Mouse (Mus musculus) C2C12 (cell line): Measurements from ENCODE around the gene Cdk5r1.

ENCODE experiments used
- CEBPB ChIP-seq: IDR thresholded peaks from one replicate; pipeline ENCODE4 v1.6.1; 2011; ENCODE audit warnings: low read depth, mild to moderate bottlenecking, control low read depth, moderate library complexity
- CTCF ChIP-seq: IDR thresholded peaks from one replicate; pipeline ENCODE4 v1.5.1; 2011; ENCODE audit not compliant: control insufficient read depth, insufficient read depth, insufficient read length
- FOSL1 ChIP-seq: IDR thresholded peaks from one replicate; pipeline ENCODE4 v1.8.0; 2011; ENCODE audit warnings: mild to moderate bottlenecking, low read length; ENCODE audit not compliant: poor library complexity, insufficient read depth, severe bottlenecking
- MAX ChIP-seq: IDR thresholded peaks from one replicate; pipeline ENCODE4 v1.6.1; 2011; ENCODE audit warnings: mild to moderate bottlenecking, control low read depth
- MYOD1 ChIP-seq: IDR thresholded peaks from one replicate; pipeline ENCODE4 v1.6.1; 2011; ENCODE audit warnings: low read depth; ENCODE audit not compliant: control insufficient read depth, insufficient read length
- USF1 ChIP-seq: IDR thresholded peaks from one replicate; pipeline ENCODE4 v1.6.1; 2011; ENCODE audit warnings: low read depth, mild to moderate bottlenecking, control low read depth, moderate library complexity

DNA sequence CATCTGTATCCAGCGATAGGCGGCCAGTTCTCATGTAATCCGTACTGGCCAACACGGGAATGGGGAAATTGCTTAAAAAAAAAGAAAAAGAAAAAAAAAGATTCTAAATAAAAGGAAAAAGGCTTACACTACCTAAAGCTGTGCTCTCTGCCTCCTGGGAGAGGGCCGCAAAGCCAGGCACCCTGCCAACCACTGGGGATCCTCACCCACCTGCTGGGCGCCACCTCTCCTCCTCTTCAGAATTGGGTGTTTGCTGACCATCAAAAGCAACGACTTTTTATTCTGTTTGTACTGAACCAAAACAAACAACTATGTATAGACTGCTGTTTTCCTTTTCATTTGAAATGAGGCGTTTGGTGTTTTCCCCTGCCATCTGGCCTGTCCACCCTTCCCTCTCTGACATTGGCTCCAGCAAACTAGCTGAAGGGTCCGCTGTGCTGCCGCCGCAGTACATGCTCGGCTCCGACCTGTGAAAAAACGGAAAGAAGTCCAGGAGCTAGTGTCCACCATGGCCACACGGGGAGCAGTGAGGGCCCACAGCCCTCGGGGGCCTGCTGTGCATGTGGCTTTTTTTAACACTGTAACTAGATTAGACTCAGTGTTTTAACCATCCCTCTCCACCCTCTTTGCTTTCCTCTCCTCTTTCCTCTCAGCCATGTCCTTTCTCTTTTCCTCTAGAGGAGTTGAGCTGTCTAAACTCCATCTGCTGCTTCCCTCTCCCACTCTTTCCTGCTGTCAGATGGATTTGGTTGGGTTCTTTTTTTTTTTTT lies 4.8 kb upstream of the Cdk5r1 start:
- TF ChIP-seq CTCF: no peak
- TF ChIP-seq USF1: no peak
- TF ChIP-seq MYOD1: no peak
- no peak for TF ChIP-seq MAX
- no peak for TF ChIP-seq FOSL1
- TF ChIP-seq CEBPB: no peak
